Mouse (Mus musculus) limb, embryonic 15.5 days (tissue): ENCODE measurements around the gene Fam240a. TPM values are rescaled to one million over a fixed set of nuclear protein-coding genes. Genes with fewer than 3 reads are reported as not detected.

Source experiments
- ATAC-seq: fragments of 200-750 bp; cut with Nextera tagmentation; 2 replicates; pipeline ENCODE4 v1.8.0; 2017; ENCODE audit warnings: low read depth, moderate TSS enrichment; ENCODE audit not compliant: insufficient number of reproducible peaks, low FRiP score, low TSS enrichment
- H3K27ac ChIP-seq: fragments of 300-500 bp; sonication (generic); 2 replicates; pipeline ENCODE4 v1.5.1; 2015; ENCODE audit warnings: moderate library complexity, mild to moderate bottlenecking, inconsistent platforms
- H3K27me3 ChIP-seq: fragments of 300-500 bp; sonication (generic); 2 replicates; pipeline ENCODE4 v1.6.1; 2015; ENCODE audit warnings: inconsistent platforms
- H3K36me3 ChIP-seq: fragments of 300-500 bp; sonication (generic); 2 replicates; pipeline ENCODE4 v1.6.1; 2015; ENCODE audit warnings: inconsistent platforms
- H3K4me1 ChIP-seq: fragments of 300-500 bp; sonication (generic); 2 replicates; pipeline ENCODE4 v1.6.1; 2015; ENCODE audit warnings: inconsistent platforms
- H3K4me2 ChIP-seq: fragments of 300-500 bp; sonication (generic); 2 replicates; pipeline ENCODE4 v1.6.1; 2015; ENCODE audit warnings: mild to moderate bottlenecking, inconsistent platforms
- H3K4me3 ChIP-seq: fragments of 300-500 bp; sonication (generic); 2 replicates; pipeline ENCODE4 v1.5.1; 2015; ENCODE audit warnings: mild to moderate bottlenecking, inconsistent platforms
- H3K9ac ChIP-seq: fragments of 300-500 bp; sonication (generic); 2 replicates; pipeline ENCODE4 v1.6.1; 2015; ENCODE audit warnings: inconsistent platforms
- H3K9me3 ChIP-seq: fragments of 300-500 bp; sonication (generic); 2 replicates; pipeline ENCODE4 v1.6.1; 2016; ENCODE audit warnings: inconsistent platforms
- WGBS: fragments of 180-500 bp; shearing (Covaris S2); methylation state at CpG from one replicate; pipeline ENCODE4 v1.1.7; 2015; 5-methylcytosine and 5-hydroxymethylcytosine counted together
- polyA plus RNA-seq: library from polyadenylated mRNA; unstranded; fragments of >200 nt; fragmentation: Nextera tagmentation; extraction: Ambion mirVana; gene quantifications from 2 replicates; pipeline ENCODE4 v1.2.1, GENCODE M21; 2015

The Fam240a gene
- polyA plus RNA-seq, 1 experiment from 2014 or later = not detected

- Histone ChIP-seq H3K9ac (no peak overlapping the region), H3K27me3 (no peaks in the 10 kb centered on the region), H3K36me3 (no peaks in the 10 kb centered on the region), H3K4me3 (no peak overlapping the region), H3K27ac (no peak overlapping the region), H3K4me2 (no peak overlapping the region), H3K4me1 (no peaks in the 10 kb centered on the region), H3K9me3 (no peaks in the 10 kb centered on the region)
- WGBS = 84% methylated on average over 14 of the region's 14 CpGs
- no peak for ATAC-seq
These were observed 27.7 kb downstream of the Fam240a start for GRCm38 (mm10) chr9:110888935-110889334.

GRCm38 (mm10) chr9:110887388-110888303, 29.0 kb downstream of the Fam240a start:
- Histone ChIP-seq H3K9ac (no peak overlapping the region), H3K27ac (no peak overlapping the region), H3K4me3 (no peak overlapping the region), H3K9me3 (no peaks in the 10 kb centered on the region), H3K36me3 (no peaks in the 10 kb centered on the region), H3K4me1 (no peaks in the 10 kb centered on the region), H3K27me3 (no peaks in the 10 kb centered on the region), H3K4me2 (no peak overlapping the region)
- WGBS = 62% methylated on average over 9 of the region's 9 CpGs
- no peak for ATAC-seq

GRCm38 (mm10) chr9:110881953-110882352, 34.7 kb downstream of the Fam240a start:
- Histone ChIP-seq H3K4me1 (peaks cover 24% of the 10 kb centered on the region), H3K9me3 (no peaks in the 10 kb centered on the region), H3K4me2 (no peak overlapping the region), H3K9ac (no peak overlapping the region), H3K27me3 (peaks cover 11% of the 10 kb centered on the region; the same call in 1 of the 2 replicates), H3K27ac (no peak overlapping the region), H3K4me3 (no peak overlapping the region), H3K36me3 (no peaks in the 10 kb centered on the region)
- WGBS = 68% methylated on average over 7 of the region's 7 CpGs
- ATAC-seq = no peak

DNA sequence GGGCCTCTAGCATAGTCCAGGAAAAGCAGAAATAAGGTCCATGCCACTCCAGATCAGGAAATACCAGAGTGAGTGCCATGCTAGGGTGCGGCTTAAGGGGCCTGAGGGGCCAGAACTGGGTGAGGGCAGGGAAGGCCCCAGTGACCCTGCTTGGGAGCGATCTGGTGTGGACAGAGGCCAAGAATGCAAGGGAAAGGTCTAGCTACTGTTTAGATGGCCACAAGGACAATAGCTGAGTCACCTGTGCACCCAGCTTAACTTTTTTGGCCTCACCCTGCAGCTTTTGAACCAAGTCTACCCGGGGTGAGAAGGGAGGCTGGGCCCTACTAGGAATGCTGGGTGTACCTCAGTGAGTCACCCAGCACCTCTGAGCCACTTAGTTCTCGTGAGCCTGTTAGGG, 35.9 kb downstream of the Fam240a start:
- Histone ChIP-seq H3K9ac (0 out of 2 replicates have a peak overlapping the region, but pooled peaks have one; percentile 26), H3K9me3 (no peaks in the 10 kb centered on the region), H3K4me3 (peak overlapping the region; percentile 52), H3K27me3 (peaks cover 11% of the 10 kb centered on the region; the same call in 1 of the 2 replicates), H3K4me1 (peaks cover 24% of the 10 kb centered on the region), H3K36me3 (no peaks in the 10 kb centered on the region), H3K27ac (no peak overlapping the region; the same call in 1 of the 2 replicates), H3K4me2 (peak overlapping the region; percentile 86)
- no peak for ATAC-seq
- 59% methylated on average over 4 of the region's 4 CpGs for WGBS

- peak; percentile 54 for ATAC-seq
- Histone ChIP-seq H3K27me3 (peaks cover 11% of the 10 kb centered on the region; the same call in 1 of the 2 replicates), H3K9me3 (no peaks in the 10 kb centered on the region), H3K4me2 (peak within 1 kb of the TSS; percentile 86), H3K36me3 (no peaks in the 10 kb centered on the region), H3K4me1 (peaks cover 25% of the 10 kb centered on the region), H3K4me3 (peak within 1 kb of the TSS; percentile 52), H3K27ac (peak within 1 kb of the TSS; percentile 47), H3K9ac (peak within 1 kb of the TSS; percentile 26)
- WGBS = under 1% methylated on average over 53 of the region's 57 CpGs
These were observed 36.6 kb downstream of the Fam240a start, which contains the start of gene Tmie for GRCm38 (mm10) chr9:110879998-110880561. Gene Tmie, minus strand, starts transcription at chr9:110880113.

- Histone ChIP-seq H3K4me3 (peak within 1 kb of the TSS; percentile 52), H3K4me2 (peak within 1 kb of the TSS; percentile 86), H3K9ac (peak within 1 kb of the TSS; percentile 26), H3K36me3 (no peaks in the 10 kb centered on the region), H3K9me3 (no peaks in the 10 kb centered on the region), H3K27me3 (peaks cover 14% of the 10 kb centered on the region; the same call in 1 of the 2 replicates), H3K4me1 (peaks cover 33% of the 10 kb centered on the region), H3K27ac (peak within 1 kb of the TSS; percentile 47)
- peak; percentile 7; the same call in 1 of the 2 replicates for ATAC-seq
- 16% methylated on average over 12 of the region's 12 CpGs for WGBS
These were observed 37.3 kb downstream of the Fam240a start, which contains the start of gene Als2cl for GRCm38 (mm10) chr9:110879191-110879920. Gene Als2cl, plus strand, starts transcription at chr9:110879870.

DNA sequence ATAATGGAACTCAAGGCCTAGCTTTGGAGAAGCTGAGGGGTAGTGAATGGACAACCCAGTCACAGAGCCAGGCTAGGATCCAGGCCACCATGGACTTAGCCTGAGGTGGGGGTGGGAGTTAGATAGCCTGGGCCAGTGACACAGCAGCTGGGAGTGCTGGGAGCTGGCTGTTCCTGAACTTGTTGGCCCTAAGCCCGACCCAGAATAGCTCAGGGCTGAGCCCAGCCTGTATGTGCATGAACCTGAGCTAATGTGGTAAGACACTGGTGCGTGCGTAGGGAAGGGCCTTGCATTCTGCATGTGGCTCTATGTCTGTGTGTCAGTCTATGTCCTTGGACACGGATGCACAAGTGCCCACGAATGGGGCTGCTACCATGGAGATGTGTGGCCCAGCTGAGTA, 38.8 kb downstream of the Fam240a start:
- Histone ChIP-seq H3K4me3 (no peak overlapping the region), H3K4me1 (peaks cover 42% of the 10 kb centered on the region), H3K27ac (no peak overlapping the region), H3K9me3 (no peaks in the 10 kb centered on the region), H3K27me3 (peaks cover 28% of the 10 kb centered on the region), H3K9ac (no peak overlapping the region), H3K36me3 (no peaks in the 10 kb centered on the region), H3K4me2 (no peak overlapping the region)
- no peak for ATAC-seq
- 82% methylated on average over 5 of the region's 5 CpGs for WGBS

DNA sequence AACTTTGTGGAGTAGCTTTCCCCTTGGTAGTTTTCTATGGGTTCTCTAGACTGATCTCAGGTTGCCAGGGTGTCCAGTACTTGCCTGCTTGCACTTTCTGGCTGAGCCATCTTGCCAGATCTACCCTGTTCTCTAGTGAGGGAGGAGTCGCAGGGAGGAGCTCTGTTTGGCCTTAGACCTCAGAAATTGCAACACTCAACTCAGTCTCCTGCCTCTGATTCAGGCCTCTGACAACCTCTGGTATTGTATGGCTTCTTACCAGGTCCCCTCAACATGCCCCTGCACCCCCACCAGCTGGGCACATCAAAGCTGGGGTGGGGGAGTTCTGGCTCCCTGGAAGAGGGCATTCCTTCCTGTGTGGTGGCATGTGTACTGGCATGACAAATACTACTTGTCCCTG, 39.3 kb downstream of the Fam240a start:
- Histone ChIP-seq H3K4me2 (no peak overlapping the region), H3K27me3 (peaks cover 34% of the 10 kb centered on the region), H3K9ac (no peak overlapping the region), H3K9me3 (no peaks in the 10 kb centered on the region), H3K27ac (no peak overlapping the region), H3K36me3 (no peaks in the 10 kb centered on the region), H3K4me3 (no peak overlapping the region), H3K4me1 (peaks cover 42% of the 10 kb centered on the region)
- ATAC-seq = no peak
- WGBS = 94% methylated on average over 1 of the region's 1 CpGs

DNA sequence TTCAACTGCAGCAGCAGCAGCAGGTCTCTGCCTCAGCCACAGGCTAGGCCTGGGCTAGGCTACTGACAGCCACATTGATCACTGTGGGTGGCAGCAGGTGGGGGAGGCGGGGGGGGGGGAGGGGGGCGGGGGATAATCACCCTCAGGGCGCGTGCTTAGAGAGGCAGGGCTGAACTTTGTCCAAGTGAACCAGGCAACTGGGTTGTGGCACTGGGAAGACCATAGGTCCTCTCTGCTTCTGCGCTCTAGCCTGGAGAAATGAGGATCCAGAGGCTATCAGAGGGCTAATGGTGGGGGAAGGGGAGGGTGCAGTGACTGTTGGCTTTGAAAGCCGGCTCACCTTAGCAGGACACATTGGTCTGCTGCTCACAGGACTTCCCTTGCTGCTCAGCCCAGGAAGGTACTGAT, 41.4 kb downstream of the Fam240a start:
- H3K27me3 ChIP-seq = peaks cover 26% of the 10 kb centered on the region
- ATAC-seq = no peak

GRCm38 (mm10) chr9:110874660-110875191, 41.9 kb downstream of the Fam240a start:
- H3K4me2 ChIP-seq = no peak overlapping the region
- peaks cover 25% of the 10 kb centered on the region for H3K27me3 ChIP-seq

More for the DNA sequence above, 41.4 kb downstream of the Fam240a start:
- 30% methylated on average over 5 of the region's 6 CpGs for WGBS
- Histone ChIP-seq H3K4me1 (peaks cover 35% of the 10 kb centered on the region), H3K4me2 (no peak overlapping the region), H3K9ac (no peak overlapping the region), H3K36me3 (no peaks in the 10 kb centered on the region), H3K27ac (no peak overlapping the region), H3K9me3 (no peaks in the 10 kb centered on the region), H3K4me3 (no peak overlapping the region)

More at GRCm38 (mm10) chr9:110874660-110875191, 41.9 kb downstream of the Fam240a start:
- Histone ChIP-seq H3K4me3 (no peak overlapping the region), H3K9me3 (no peaks in the 10 kb centered on the region), H3K27ac (no peak overlapping the region), H3K9ac (no peak overlapping the region), H3K4me1 (peaks cover 30% of the 10 kb centered on the region), H3K36me3 (no peaks in the 10 kb centered on the region)
- 16% methylated on average over 3 of the region's 3 CpGs for WGBS
- no peak for ATAC-seq
